In the genomic region with DNA sequence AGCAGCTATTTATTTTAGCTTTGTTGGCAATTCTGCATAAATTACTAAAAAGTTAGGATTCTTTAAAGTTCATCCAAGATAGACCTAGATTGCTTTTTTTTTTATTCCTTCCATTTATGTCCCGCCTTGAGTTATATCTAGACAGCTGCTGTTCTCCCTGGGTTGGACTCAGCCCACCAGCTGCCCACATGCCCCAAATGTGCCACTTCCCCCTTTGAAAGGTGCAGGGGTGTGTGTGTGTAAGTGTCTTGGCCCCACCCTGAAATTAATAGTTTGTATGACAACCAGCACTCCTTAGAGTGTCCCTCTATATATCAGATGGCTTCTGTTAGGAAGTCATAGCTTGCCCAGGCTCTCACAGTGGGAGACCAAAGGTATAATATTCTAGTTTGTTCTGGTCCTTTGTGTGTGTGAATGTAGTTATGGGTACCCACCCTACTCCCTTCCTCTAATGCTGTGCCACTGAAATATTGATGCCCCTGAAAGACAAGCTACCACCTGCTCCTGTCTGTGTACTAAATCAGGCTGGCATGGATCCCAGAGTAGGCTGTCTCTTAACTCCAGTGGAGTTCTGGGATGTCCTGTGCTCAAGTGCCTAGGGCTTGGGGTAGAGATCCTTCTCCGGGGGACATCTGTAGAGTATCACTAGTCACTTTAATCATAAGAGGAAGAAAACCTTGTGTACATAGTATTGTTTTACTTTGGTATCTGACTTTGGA, we compare ENCODE assay signal across 13 mouse cellular contexts. TPM values are rescaled to one million over a fixed set of nuclear protein-coding genes. Genes with fewer than 3 reads are reported as not detected.
DNase-seq lines count a peak whose midpoint lies in the region; ATAC-seq lines count a peak whose summit lies in the region.
"Had no signal": no experiment of that assay in that cellular context is flagged by ENCODE, and none has a peak within 500 bp of the region (broad histone marks: within the 10 kb centered on the region; RNA-seq: fewer than 3 reads in every experiment).

No protein-coding gene starts in this region.

- no peak overlapping the region for H3K4me2 ChIP-seq in heart, embryonic 13.5 days
- H3K4me2 ChIP-seq in neural tube, embryonic 13.5 days = no peak overlapping the region
- no peak overlapping the region for H3K4me2 ChIP-seq in neural tube, embryonic 15.5 days
- H3K4me2 ChIP-seq in stomach, embryonic 16.5 days (ENCODE audit: low read depth, low read length) = no peak overlapping the region
- no peak overlapping the region for H3K4me2 ChIP-seq in kidney, embryonic 14.5 days (replicated peaks; ENCODE audit: low read depth, low read length)
- H3K4me2 ChIP-seq: midbrain, embryonic 12.5 days had no signal

- no peak for DNase-seq in heart, adult 8-10 months (ENCODE audit: low spot score)
- peak; percentile 63 for DNase-seq in gastrocnemius, postnatal 25 days
- DNase-seq in frontal cortex, postnatal 14 days (ENCODE audit: low spot score in 2 of 2) = no peak
- DNase-seq: right cerebral cortex, adult 18-20 months; thymus, postnatal 36 days had no signal

- peaks cover 44% of the 10 kb centered on the region for H3K36me3 ChIP-seq in heart, embryonic 13.5 days
- H3K36me3 ChIP-seq in neural tube, embryonic 13.5 days = peaks cover 45% of the 10 kb centered on the region
- H3K36me3 ChIP-seq in neural tube, embryonic 15.5 days = peaks cover 40% of the 10 kb centered on the region
- peaks cover 25% of the 10 kb centered on the region for H3K36me3 ChIP-seq in stomach, embryonic 16.5 days (ENCODE audit: control insufficient read depth, insufficient read depth, low read length)
- peaks cover 40% of the 10 kb centered on the region for H3K36me3 ChIP-seq in kidney, embryonic 14.5 days (ENCODE audit: control insufficient read depth, insufficient read depth, low read length)

- 47% methylated on average over 2 of the region's 2 CpGs for WGBS in heart, embryonic 13.5 days
- 64% methylated on average over 2 of the region's 2 CpGs for WGBS in neural tube, embryonic 13.5 days
- 59% methylated on average over 2 of the region's 2 CpGs for WGBS in neural tube, embryonic 15.5 days
- 53% methylated on average over 2 of the region's 2 CpGs for WGBS in stomach, embryonic 16.5 days
- 88% methylated on average over 2 of the region's 2 CpGs for WGBS in kidney, embryonic 14.5 days

- H3K9ac ChIP-seq in heart, embryonic 13.5 days = peak overlapping the region; percentile 45; the same call in 1 of the 2 replicates
- no peak overlapping the region for H3K9ac ChIP-seq in neural tube, embryonic 13.5 days
- H3K9ac ChIP-seq in neural tube, embryonic 15.5 days (replicated peaks) = no peak overlapping the region
- H3K9ac ChIP-seq in stomach, embryonic 16.5 days (ENCODE audit: low read length) = no peak overlapping the region
- no peak overlapping the region for H3K9ac ChIP-seq in kidney, embryonic 14.5 days (ENCODE audit: low read depth, low read length)
- H3K9ac ChIP-seq: midbrain, embryonic 12.5 days had no signal

- no peaks in the 10 kb centered on the region for H3K9me3 ChIP-seq in heart, embryonic 13.5 days
- no peaks in the 10 kb centered on the region for H3K9me3 ChIP-seq in neural tube, embryonic 13.5 days
- no peaks in the 10 kb centered on the region for H3K9me3 ChIP-seq in neural tube, embryonic 15.5 days (replicated peaks)
- H3K9me3 ChIP-seq in stomach, embryonic 16.5 days (replicated peaks; ENCODE audit: control insufficient read depth, low read length) = no peaks in the 10 kb centered on the region
- H3K9me3 ChIP-seq in kidney, embryonic 14.5 days (ENCODE audit: control insufficient read depth, low read length) = no peaks in the 10 kb centered on the region
- H3K9me3 ChIP-seq: G1E; hindbrain, embryonic 10.5 days; midbrain, embryonic 12.5 days had no signal

- H3K27me3 ChIP-seq in heart, embryonic 13.5 days (replicated peaks) = no peaks in the 10 kb centered on the region
- no peaks in the 10 kb centered on the region for H3K27me3 ChIP-seq in neural tube, embryonic 13.5 days
- no peaks in the 10 kb centered on the region; the same call in 1 of the 2 replicates for H3K27me3 ChIP-seq in neural tube, embryonic 15.5 days (replicated peaks)
- no peaks in the 10 kb centered on the region for H3K27me3 ChIP-seq in stomach, embryonic 16.5 days (ENCODE audit: control insufficient read depth, insufficient read depth, low read length)
- no peaks in the 10 kb centered on the region for H3K27me3 ChIP-seq in kidney, embryonic 14.5 days (ENCODE audit: control insufficient read depth, insufficient read depth, low read length)

- no peak overlapping the region for H3K4me3 ChIP-seq in heart, embryonic 13.5 days
- no peak overlapping the region for H3K4me3 ChIP-seq in neural tube, embryonic 13.5 days
- H3K4me3 ChIP-seq in neural tube, embryonic 15.5 days (replicated peaks) = no peak overlapping the region
- H3K4me3 ChIP-seq in stomach, embryonic 16.5 days (replicated peaks; ENCODE audit: low read length) = no peak overlapping the region
- H3K4me3 ChIP-seq in kidney, embryonic 14.5 days (ENCODE audit: low read length) = no peak overlapping the region
- H3K4me3 ChIP-seq: hindbrain, embryonic 10.5 days; midbrain, embryonic 12.5 days had no signal

- peak overlapping the region; percentile 49; the same call in 1 of the 2 replicates for H3K27ac ChIP-seq in heart, embryonic 13.5 days (replicated peaks)
- peak overlapping the region; percentile 72 for H3K27ac ChIP-seq in neural tube, embryonic 13.5 days (replicated peaks)
- H3K27ac ChIP-seq in neural tube, embryonic 15.5 days (replicated peaks) = no peak overlapping the region
- peak overlapping the region; percentile 74 for H3K27ac ChIP-seq in stomach, embryonic 16.5 days (ENCODE audit: low read length)
- H3K27ac ChIP-seq in kidney, embryonic 14.5 days (ENCODE audit: low read depth, low read length) = no peak overlapping the region
- H3K27ac ChIP-seq: hindbrain, embryonic 10.5 days; midbrain, embryonic 12.5 days had no signal

- ATAC-seq in heart, embryonic 13.5 days (ENCODE audit: extremely low read depth, insufficient number of reproducible peaks, low FRiP score, low TSS enrichment) = no peak
- ATAC-seq in neural tube, embryonic 13.5 days (ENCODE audit: low read depth) = 0 out of 2 replicates have a peak, but pooled peaks have one; percentile 16
- no peak for ATAC-seq in neural tube, embryonic 15.5 days (ENCODE audit: low FRiP score)
- no peak for ATAC-seq in stomach, embryonic 16.5 days (ENCODE audit: insufficient read depth, low FRiP score)
- no peak for ATAC-seq in kidney, embryonic 14.5 days (ENCODE audit: low FRiP score, low TSS enrichment)

- peaks cover 67% of the 10 kb centered on the region for H3K4me1 ChIP-seq in heart, embryonic 13.5 days
- peaks cover 56% of the 10 kb centered on the region for H3K4me1 ChIP-seq in neural tube, embryonic 13.5 days (replicated peaks)
- H3K4me1 ChIP-seq in neural tube, embryonic 15.5 days = peaks cover 44% of the 10 kb centered on the region
- H3K4me1 ChIP-seq in stomach, embryonic 16.5 days (ENCODE audit: control insufficient read depth, insufficient read depth, low read length) = peaks cover 53% of the 10 kb centered on the region
- no peaks in the 10 kb centered on the region; the same call in 1 of the 2 replicates for H3K4me1 ChIP-seq in kidney, embryonic 14.5 days (ENCODE audit: control insufficient read depth, insufficient read depth, low read length)

RNA-seq across cellular contexts. Expression of a gene that starts 7.5 kb away (rescaled TPM):
- polyA plus RNA-seq in heart, embryonic 13.5 days (2015; fragmentation: Nextera tagmentation; extraction: Ambion mirVana) = 22.8 TPM in 2 replicates
- total RNA-seq in heart, adult 8-10 months (2022) = 100 to 1,000 TPM; 332 to 446 (median 375) TPM
- 4.8 and 4.9 TPM in 2 replicates for polyA plus RNA-seq in neural tube, embryonic 13.5 days (2015; fragmentation: Nextera tagmentation; extraction: Ambion mirVana)
- 4.4 and 8.0 TPM in 2 replicates for polyA plus RNA-seq in neural tube, embryonic 15.5 days (2015; fragmentation: Nextera tagmentation; extraction: Ambion mirVana)
- total RNA-seq in gastrocnemius, postnatal 25 days (2021) = 100 to 1,000 TPM; 183 to 204 TPM
- 46.4 and 48.3 TPM in 2 replicates for polyA plus RNA-seq in stomach, embryonic 16.5 days (2015; fragmentation: Nextera tagmentation; extraction: Ambion mirVana)
- 7.0 and 10.0 TPM in 2 replicates for polyA plus RNA-seq in kidney, embryonic 14.5 days (2014; fragmentation: Nextera tagmentation; extraction: Ambion mirVana)

RNA-seq across cellular contexts. Expression of a gene that starts 14.8 kb away (rescaled TPM):
- 251 and 281 TPM in 2 replicates for polyA plus RNA-seq in heart, embryonic 13.5 days (2015; fragmentation: Nextera tagmentation; extraction: Ambion mirVana)
- total RNA-seq in heart, adult 8-10 months (2022) = 100 to 1,000 TPM; 209 to 232 (median 227) TPM
- 323 and 328 TPM in 2 replicates for polyA plus RNA-seq in neural tube, embryonic 13.5 days (2015; fragmentation: Nextera tagmentation; extraction: Ambion mirVana)
- polyA plus RNA-seq in neural tube, embryonic 15.5 days (2015; fragmentation: Nextera tagmentation; extraction: Ambion mirVana) = 291 and 348 TPM in 2 replicates
- total RNA-seq in gastrocnemius, postnatal 25 days (2021) = 100 to 1,000 TPM; 464 to 492 TPM
- 401 and 441 TPM in 2 replicates for polyA plus RNA-seq in stomach, embryonic 16.5 days (2015; fragmentation: Nextera tagmentation; extraction: Ambion mirVana)
- 479 and 516 TPM in 2 replicates for polyA plus RNA-seq in kidney, embryonic 14.5 days (2014; fragmentation: Nextera tagmentation; extraction: Ambion mirVana)

RNA-seq across cellular contexts. Expression of a gene that starts 28.0 kb away (rescaled TPM):
- polyA plus RNA-seq in heart, embryonic 13.5 days (2015; fragmentation: Nextera tagmentation; extraction: Ambion mirVana) = 16.3 and 17.1 TPM in 2 replicates
- 10 to 100 TPM in 1 of 4 experiments, 1 to 10 TPM in 3; 8.1 to 10.3 (median 8.6) TPM for total RNA-seq in heart, adult 8-10 months (2022)
- polyA plus RNA-seq in neural tube, embryonic 13.5 days (2015; fragmentation: Nextera tagmentation; extraction: Ambion mirVana) = 29.2 and 30.1 TPM in 2 replicates
- 25.4 and 26.0 TPM in 2 replicates for polyA plus RNA-seq in neural tube, embryonic 15.5 days (2015; fragmentation: Nextera tagmentation; extraction: Ambion mirVana)
- 1 to 10 TPM; 5.7 to 7.2 TPM for total RNA-seq in gastrocnemius, postnatal 25 days (2021)
- polyA plus RNA-seq in stomach, embryonic 16.5 days (2015; fragmentation: Nextera tagmentation; extraction: Ambion mirVana) = 30.0 and 34.9 TPM in 2 replicates
- polyA plus RNA-seq in kidney, embryonic 14.5 days (2014; fragmentation: Nextera tagmentation; extraction: Ambion mirVana) = 25.1 and 31.7 TPM in 2 replicates

RNA-seq across cellular contexts. Expression of a gene that starts 39.9 kb away (rescaled TPM):
- 83.6 and 88.0 TPM in 2 replicates for polyA plus RNA-seq in heart, embryonic 13.5 days (2015; fragmentation: Nextera tagmentation; extraction: Ambion mirVana)
- total RNA-seq in heart, adult 8-10 months (2022) = 10 to 100 TPM; 28.2 to 33.7 (median 30.4) TPM
- polyA plus RNA-seq in neural tube, embryonic 13.5 days (2015; fragmentation: Nextera tagmentation; extraction: Ambion mirVana) = 126 and 141 TPM in 2 replicates
- polyA plus RNA-seq in neural tube, embryonic 15.5 days (2015; fragmentation: Nextera tagmentation; extraction: Ambion mirVana) = 94.8 and 117 TPM in 2 replicates
- 10 to 100 TPM; 19.5 to 21.9 TPM for total RNA-seq in gastrocnemius, postnatal 25 days (2021)
- 142 and 149 TPM in 2 replicates for polyA plus RNA-seq in stomach, embryonic 16.5 days (2015; fragmentation: Nextera tagmentation; extraction: Ambion mirVana)
- 45.3 and 67.2 TPM in 2 replicates for polyA plus RNA-seq in kidney, embryonic 14.5 days (2014; fragmentation: Nextera tagmentation; extraction: Ambion mirVana)

RNA-seq across cellular contexts. Expression of a gene that starts 52.3 kb away (rescaled TPM):
- polyA plus RNA-seq in heart, embryonic 13.5 days (2015; fragmentation: Nextera tagmentation; extraction: Ambion mirVana) = 14.4 and 14.9 TPM in 2 replicates
- 1 to 10 TPM; 7.2 to 9.1 (median 7.5) TPM for total RNA-seq in heart, adult 8-10 months (2022)
- polyA plus RNA-seq in neural tube, embryonic 13.5 days (2015; fragmentation: Nextera tagmentation; extraction: Ambion mirVana) = 11.8 and 12.2 TPM in 2 replicates
- 13.9 and 17.1 TPM in 2 replicates for polyA plus RNA-seq in neural tube, embryonic 15.5 days (2015; fragmentation: Nextera tagmentation; extraction: Ambion mirVana)
- 1 to 10 TPM; 6.0 to 7.2 TPM for total RNA-seq in gastrocnemius, postnatal 25 days (2021)
- 28.5 and 30.5 TPM in 2 replicates for polyA plus RNA-seq in stomach, embryonic 16.5 days (2015; fragmentation: Nextera tagmentation; extraction: Ambion mirVana)
- polyA plus RNA-seq in kidney, embryonic 14.5 days (2014; fragmentation: Nextera tagmentation; extraction: Ambion mirVana) = 17.6 and 18.7 TPM in 2 replicates

Comparison
In these comparisons a context has a peak if more than half of its experiments do, and no peak if none do; other contexts are left out.
1. H3K27ac ChIP-seq: peak in heart, embryonic 13.5 days (single experiment), neural tube, embryonic 13.5 days (single experiment) and stomach, embryonic 16.5 days (single experiment); none in neural tube, embryonic 15.5 days (single experiment) and kidney, embryonic 14.5 days (single experiment).